Mouse (Mus musculus): Measurements from ENCODE around the gene Herc1. TPM values are rescaled to one million over a fixed set of nuclear protein-coding genes. Genes with fewer than 3 reads are reported as not detected.

Gene Herc1
- polyA plus RNA-seq (2021; fragmentation: Nextera tagmentation) = 11.8 and 13.8 TPM in 2 replicates
- long read RNA-seq, experiment 1, full-length matches to known transcripts = 1 of 106 reads
- long read RNA-seq, experiment 1, partial matches to known transcripts = 101 of 106 reads
- long read RNA-seq, experiment 1, other reads (novel, unspliced or antisense) = 4 of 106 reads
- long read RNA-seq, experiment 2, partial matches to known transcripts = 145 of 178 reads
- long read RNA-seq, experiment 2, other reads (novel, unspliced or antisense) = 32 of 178 reads

DNA sequence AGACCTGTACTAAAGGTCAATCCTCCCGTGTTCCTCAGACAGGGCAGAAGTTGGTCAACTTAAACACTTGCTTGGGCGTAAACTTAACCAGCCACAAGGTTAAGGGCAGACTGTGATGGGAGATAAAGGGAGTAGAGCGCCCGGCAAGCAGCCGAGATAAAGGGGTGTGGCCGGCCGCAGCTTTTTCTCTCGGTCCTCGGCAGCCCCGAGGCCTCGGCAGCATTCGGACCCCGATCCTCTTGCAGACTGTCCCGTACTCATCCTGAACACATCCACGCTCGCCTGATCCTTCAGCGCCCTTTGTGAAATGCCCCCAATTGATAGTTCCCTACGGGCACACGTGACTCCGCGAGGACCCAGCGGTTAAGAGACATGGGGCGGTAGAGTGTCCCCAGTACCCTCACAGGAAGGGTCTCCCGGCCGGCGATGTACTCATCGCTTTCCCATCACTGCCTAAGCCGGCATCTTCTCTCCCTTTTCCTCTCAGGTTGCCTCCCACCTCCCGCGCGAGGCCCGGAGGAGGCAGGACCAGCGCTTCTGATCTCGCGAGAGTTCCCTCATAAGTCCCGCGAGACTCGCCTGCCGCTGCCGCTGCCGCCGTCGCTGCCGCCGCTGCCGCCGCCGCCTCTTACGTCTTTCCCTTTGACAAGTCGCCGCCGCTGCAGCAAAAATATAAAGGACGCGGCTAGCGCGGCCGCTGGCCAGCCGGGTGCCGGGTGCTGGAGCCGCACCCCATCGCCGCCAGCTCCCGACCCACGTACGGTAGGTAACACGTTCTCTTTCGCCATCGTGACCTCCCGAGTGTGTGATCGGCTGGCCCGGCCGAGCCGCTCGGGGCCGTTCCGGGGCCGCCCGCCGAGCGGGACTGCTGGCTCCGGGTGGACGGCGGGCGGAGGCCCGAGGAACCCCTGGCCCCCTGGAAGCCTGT lies at the start of gene Herc1:
Gene Herc1, plus strand, starts transcription at position 591 of the 928 bp plus-strand sequence.

DNA sequence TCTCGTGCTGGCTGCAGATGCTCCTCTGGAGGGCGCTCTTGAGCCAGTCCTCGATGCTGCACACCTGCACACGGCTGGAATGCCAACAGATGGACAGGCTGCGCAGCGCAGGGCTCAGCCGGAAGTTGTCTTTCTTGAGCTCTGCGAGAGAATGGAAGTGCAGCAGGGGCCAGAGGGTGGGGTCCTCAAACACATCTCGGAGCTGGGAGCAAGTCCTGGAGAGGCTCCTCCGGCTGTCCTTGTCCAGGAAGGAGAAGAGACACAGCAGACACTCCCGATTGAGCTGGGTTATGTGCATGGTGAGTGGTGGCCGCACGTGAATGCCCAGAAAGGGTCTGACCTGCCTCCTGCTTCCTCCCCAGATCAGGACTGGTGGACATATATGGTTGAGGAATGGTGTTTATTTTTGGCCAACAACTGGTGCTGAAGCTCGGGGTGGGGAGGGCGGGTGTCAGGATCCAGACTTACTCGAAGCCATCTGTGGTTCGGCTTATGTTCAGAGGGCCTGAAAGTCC lies 164.1 kb downstream of the Herc1 start, which contains the start of gene Fbxl22:
Gene Fbxl22, minus strand, starts transcription at position 338 of the 515 bp plus-strand sequence.

Other genes with a start within 250 kb of the Herc1 start
- gene Snx1, start 223.9 kb upstream of the Herc1 start, polyA plus RNA-seq (2021; fragmentation: Nextera tagmentation) = 63.8 and 65.4 TPM in 2 replicates
- 51.4 and 57.5 TPM in 2 replicates for gene Ciao2a, start 223.8 kb upstream of the Herc1 start, polyA plus RNA-seq (2021; fragmentation: Nextera tagmentation)
- gene Dapk2, start 192.2 kb upstream of the Herc1 start, polyA plus RNA-seq (2021; fragmentation: Nextera tagmentation) = 1.8 and 2.4 TPM in 2 replicates
- gene Fbxl22, start 164.1 kb downstream of the Herc1 start, polyA plus RNA-seq (2021; fragmentation: Nextera tagmentation) = 0.13 and 0.20 TPM in 2 replicates
- gene Usp3, start 242.7 kb downstream of the Herc1 start, polyA plus RNA-seq (2021; fragmentation: Nextera tagmentation) = 22.8 and 24.7 TPM in 2 replicates

Data from layer of hippocampus, adult 6 months (tissue).